Mouse (Mus musculus) adrenal gland, adult 18-20 months (tissue): ENCODE data around the gene Snrpc. TPM values are rescaled to one million over a fixed set of nuclear protein-coding genes. Genes with fewer than 3 reads are reported as not detected.
"Not testable (repeated sequence)": the region's sequence is repeated elsewhere in the genome, so short reads cannot be mapped to it uniquely, and the experiment has no call there.

Source experiments
- DNase-seq, 2 experiments: peaks; one replicate each; pipeline ENCODE4 v3.0.0; 2021 to 2022; ENCODE audit warnings: low spot score in 2 of 2
- long read RNA-seq, 2 experiments: library from polyadenylated mRNA; stranded (forward); transcript quantifications; one replicate each; pipeline ENCODE4 v2.0.0; 2021
- total RNA-seq, 2 experiments: library from RNA; stranded (reverse); gene quantifications; 1 replicate in 1 of 2; 2 replicates in 1 of 2; pipeline ENCODE4 v1.2.3; 2021

Gene Snrpc
- 10 to 100 TPM; 66.1 to 66.6 TPM for total RNA-seq
- long read RNA-seq, experiment 1, transcript Snrpc-201 (6 exons, 758 nt): major isoform, 15 of 16 reads
- long read RNA-seq, experiment 1, partial matches to known transcripts: 0 of 16 reads
- long read RNA-seq, experiment 1, other reads (novel, unspliced or antisense): 1 of 16 reads
- long read RNA-seq, experiment 2, transcript Snrpc-201 (6 exons, 758 nt): major isoform, 37 of 39 reads
- long read RNA-seq, experiment 2, partial matches to known transcripts: 0 of 39 reads
- long read RNA-seq, experiment 2, other reads (novel, unspliced or antisense): 2 of 39 reads

DNA sequence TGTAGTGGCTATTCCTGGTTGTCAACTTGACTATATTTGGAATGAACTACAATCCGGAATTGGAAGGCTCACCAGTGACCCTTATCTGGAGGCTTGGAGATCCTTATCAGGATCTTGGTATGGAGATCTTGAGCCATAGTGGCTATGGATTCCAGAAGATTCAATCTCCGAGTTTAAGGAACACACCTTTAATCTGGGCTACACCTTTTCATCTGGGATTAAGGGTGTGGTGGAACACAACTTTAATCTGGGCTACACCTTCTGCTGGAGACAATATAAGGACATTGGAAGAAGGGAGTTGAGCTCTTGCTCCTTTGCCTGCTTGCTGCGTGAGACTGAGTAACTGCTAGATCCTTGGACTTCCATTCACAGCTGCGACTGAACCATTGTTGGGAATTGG, at the start of gene Snrpc:
Gene Snrpc (plus strand): TSS at position 301 of the 400 bp plus-strand sequence.
- not testable (repeated sequence) for DNase-seq

DNA sequence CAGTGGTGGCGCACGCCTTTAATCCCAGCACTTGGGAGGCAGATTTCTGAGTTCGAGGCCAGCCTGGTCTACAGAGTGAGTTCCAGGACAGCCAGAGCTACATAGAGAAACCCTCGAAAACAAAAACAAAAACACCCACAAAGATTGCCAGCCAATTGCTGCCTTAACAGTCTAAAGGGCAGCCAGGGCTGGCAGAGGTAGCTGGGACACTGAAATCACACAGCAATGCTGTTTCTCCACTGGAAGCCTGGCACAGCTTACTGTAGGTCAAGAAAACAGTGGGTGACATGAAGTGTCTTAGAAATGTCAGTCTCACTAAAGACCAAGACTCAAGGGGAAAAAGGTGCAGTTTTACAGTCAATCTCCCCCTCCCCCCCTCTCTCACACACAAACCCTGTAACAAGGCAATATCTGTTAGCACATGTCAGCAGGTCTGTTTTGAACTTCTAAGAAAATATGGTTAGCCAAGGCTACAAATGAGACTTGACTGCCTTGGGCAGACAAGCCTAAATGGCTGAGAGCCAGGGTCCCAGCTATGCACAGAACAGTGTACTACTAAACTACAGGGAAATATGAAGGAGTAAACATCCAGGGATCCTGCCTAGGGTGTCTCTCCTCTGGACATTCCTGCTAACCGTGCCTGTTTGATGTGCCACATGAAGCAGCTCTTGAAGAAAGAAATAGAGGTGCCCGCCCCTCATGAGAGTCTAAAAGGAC, 49.3 kb upstream of the Snrpc start:
- DNase-seq: no peak

DNA sequence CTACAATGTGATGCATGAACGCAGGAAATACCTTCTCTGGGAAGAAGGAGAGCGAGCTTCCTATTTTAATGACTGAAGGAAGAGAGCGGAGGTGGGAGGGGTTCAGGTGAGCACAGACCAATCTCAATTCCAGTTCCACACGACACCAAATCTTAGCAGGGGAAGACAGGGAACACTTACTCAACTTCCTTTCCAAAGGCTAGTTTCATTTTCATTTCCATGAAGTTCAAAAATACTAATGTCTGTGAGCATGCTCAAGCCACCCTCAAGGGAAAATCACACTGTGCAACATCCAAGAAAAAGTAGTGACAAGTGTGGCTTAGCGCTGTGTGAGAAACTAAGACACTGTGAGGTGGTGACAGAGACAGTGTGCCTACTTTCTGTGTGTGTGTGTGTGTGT, 47.9 kb upstream of the Snrpc start:
- no peak for DNase-seq

DNA sequence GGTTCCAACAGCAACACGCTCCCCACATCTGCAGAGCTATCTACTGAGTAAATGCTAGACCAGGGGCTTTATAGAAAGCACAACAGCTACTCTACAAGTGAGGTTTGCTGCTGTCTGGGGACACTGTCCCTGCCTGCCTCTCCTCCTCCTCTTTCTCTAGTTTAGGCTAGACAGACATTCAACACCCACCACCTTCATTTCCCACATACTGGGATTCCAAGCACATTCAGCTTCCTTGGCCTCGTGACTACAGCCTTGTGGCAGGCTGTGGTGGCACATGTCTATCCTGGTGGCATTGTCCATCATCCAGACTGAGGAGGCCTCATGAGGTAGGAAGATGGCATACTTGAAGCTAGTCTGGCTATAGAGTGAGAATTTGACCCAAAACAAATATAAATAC, 47.0 kb upstream of the Snrpc start:
- no peak for DNase-seq

DNA sequence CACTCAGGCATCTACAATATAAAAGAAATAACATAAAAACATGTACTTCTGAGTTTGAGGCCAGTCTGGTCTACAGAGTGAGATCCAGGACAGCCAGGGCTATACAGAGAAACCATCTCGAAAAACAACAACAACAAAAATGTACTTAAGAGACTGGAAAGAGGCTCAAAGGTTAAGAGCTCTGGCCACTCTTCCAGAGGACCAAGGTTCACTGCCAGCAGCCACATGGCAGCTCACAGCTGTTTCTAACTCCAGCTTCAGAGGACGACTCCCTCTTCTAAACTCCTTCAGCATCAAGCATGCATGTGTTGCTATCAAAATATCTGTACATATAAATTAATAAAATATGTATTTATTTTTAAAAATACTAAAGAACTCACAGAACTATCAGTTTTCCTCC, 46.4 kb upstream of the Snrpc start:
- no peak for DNase-seq

DNA sequence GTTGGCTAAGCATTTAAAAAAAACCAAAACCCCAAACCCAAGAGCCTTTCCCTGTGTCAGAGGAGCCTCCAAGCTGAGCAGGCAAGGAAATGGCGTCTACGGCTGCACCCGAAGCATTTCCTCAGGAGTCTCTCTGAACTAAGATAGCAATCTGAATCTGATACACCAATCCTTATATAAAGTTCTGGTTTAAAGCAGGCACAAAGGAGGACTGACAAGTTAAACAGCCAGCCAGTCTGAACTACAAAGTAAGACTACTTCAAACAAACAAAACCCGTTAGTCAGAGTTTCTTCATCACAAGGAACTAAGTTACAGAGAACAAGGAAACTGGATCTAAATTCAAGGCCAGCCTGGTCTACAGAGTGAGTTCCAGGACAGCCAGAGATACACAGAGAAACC, 45.4 kb upstream of the Snrpc start:
- DNase-seq: no peak

DNA sequence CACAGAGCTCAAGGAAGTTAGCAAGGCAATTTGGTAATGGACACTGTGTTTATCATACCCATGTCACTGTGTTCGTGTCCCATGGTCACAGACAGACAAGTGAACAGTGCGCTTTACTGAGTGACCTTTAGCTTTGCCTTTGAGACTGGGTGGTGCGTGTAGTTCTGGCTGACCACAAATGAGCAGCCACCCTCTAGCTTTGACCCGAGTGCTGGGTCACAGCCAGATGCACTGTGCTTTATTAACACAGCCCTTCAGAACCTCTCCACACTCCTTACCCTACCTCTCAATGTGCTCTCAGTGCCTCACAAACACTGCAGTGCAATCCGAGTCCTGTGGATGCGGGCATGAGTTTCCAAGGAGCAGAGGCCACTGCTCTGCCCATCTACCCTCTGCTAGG, 44.8 kb upstream of the Snrpc start:
- no peak for DNase-seq

DNA sequence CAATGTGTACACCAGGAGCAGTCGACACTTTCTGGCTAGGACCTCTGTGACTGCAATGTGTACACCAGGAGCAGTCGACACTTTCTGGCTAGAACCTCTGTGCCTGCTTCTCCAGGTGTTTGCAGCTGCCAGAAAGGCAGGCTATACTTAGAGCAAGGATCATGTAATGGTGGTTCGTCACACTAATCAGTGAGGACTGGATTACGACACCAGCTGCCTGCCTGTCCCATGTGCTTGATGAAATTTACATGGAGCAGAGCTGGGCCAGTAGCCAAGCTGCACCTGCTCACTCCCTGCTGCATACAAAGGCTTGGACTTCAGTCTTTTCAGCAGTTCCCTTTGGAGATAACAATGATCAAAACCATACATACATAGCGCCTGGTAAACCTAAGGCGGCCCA, 41.2 kb upstream of the Snrpc start:
- no peak for DNase-seq

DNA sequence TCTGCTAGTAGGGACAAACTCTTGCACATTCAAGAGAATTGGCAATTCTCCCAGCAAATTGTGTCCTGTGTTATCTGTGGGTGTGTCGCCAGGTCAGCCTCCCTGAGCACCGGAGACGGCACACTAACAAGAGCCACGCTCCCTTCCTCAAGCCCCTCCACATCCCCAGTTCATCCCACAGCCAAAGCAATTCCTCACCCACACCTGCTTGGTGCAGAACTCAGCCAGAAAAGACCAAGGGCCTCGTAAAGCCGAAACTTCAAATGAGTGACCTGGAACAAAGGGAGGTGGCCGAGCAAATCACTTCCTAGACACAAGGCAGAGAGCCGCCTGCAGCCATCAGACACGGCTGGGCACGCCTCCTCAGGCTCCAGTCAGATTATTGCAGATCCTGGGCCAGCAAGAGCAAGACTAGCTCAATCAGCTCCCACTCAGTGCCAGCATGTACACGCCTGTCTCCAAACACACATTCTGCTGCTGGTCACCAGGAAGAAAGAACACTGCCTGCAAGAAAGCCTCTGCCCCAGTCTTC, 40.5 kb upstream of the Snrpc start:
- DNase-seq: no peak

DNA sequence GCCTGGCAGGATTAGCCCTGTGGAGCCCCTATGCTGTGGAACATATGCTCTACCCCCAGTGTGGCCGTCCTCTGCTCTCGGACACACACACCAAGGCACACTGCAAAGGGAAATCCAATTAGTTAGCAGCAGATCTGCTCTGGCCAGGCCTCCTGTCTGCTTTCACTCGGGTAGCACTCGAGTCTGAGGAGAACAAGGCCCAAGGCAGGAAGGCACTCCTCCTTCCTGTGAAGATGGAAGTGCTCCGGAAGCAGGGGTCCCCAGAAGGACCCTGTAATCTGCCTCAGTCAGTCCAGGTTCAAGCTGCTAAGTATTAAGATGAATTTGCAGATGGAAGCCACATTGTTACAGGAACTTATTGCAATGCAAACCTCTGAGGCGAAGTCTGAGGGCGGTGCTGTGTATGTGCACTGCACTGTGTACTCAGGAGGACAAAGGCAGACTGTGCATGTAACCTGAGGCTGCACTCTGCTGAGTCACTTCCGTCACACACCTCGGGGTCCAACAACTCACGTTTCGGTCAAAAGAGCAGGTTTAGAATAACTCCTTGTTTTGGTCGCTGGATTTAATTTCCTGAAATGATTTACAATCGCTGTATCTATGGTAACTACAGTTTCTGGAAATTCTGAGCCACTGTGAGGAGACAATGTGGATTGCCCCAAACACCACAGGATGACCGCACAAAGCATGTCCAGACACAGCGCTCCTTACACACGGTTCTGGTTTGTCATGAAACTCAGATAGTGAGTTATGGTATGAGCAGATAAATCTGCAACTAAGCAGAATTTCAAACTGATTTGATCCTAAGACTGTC, 38.0 kb upstream of the Snrpc start:
- no peak for DNase-seq

DNA sequence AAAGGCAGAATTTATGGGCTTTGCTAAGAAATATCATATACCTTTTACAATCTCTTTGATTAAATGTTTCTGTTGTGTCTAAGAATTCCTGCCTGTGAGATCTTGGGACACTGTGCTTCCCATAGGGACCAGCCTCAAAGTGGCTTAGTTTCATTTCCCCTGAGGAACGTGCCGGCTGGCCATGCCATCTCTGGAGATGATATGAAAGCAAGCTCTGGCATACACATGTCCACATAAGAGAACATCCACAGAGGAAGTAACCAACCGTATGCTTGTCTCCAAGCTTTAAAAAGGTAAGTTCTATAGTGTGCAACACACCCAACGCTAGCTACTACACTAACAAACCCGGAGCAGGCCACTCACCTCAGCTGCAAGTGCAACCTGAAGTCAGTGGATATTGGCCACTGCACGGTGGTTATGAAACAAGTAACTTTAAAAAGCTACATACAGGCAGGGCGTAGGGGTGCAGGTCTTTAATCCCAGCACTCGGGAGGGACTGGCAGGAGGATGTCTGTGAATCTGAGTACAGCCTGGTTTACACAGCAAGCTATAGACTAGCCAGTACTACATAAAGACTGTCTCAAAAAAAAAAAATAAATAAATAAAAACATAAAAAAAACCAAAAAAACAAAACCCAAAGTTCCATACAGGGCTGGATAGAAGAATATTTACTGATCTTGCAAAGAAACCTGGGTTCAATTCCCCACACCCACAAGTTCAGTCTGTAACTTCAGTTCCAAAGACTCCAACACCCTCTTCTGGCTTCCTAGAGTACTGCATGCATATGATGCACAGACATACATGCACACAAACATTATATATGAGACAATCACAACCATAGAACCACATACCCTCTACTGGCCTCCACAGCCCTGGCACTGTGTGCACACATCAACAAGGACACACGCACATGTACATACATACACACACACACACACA, 37.0 kb upstream of the Snrpc start:
- DNase-seq: no peak

DNA sequence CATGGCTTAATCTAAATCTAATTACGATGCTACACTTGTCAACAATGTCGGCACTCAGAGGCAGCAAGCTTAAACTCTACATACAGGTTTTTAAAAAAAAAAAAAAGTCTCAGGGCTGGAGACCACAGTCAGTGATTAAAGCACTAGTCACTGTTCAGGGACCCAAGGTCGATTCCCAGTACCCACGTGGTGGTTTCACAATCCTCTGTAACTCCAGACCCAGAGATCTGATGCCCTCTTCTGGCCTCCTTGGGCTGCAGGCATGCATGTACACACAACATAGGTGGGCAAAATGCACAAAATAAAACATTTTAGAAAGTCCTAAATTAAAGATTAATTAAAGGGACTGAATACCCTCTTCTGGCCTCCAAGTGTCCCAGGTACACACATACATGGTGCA, 34.2 kb upstream of the Snrpc start:
- no peak for DNase-seq

DNA sequence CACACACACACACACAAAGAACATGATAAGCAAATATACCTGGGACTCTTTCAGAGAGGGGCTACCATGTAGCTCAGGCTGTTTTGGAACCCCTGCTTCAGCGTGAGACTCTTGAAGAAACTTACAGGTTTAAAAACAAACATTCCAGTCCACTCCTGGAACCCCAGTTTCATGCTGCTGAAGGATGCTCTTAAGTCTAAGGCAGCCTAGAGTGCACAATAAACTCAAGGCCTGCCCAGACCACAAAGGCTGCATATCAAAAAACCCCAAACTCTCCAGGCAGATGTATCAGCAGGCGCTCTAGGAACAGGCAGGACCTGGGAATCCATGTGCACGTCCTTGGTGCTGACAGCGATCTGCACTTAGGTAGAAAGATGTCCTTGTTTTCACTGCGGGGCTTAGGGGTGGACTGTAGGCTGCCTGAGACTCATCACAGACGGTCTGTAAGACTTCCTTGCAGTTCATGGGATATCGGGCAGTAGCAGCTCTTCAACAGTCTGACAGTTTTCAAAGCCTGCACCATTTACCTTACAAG, 33.7 kb upstream of the Snrpc start:
- no peak for DNase-seq

DNA sequence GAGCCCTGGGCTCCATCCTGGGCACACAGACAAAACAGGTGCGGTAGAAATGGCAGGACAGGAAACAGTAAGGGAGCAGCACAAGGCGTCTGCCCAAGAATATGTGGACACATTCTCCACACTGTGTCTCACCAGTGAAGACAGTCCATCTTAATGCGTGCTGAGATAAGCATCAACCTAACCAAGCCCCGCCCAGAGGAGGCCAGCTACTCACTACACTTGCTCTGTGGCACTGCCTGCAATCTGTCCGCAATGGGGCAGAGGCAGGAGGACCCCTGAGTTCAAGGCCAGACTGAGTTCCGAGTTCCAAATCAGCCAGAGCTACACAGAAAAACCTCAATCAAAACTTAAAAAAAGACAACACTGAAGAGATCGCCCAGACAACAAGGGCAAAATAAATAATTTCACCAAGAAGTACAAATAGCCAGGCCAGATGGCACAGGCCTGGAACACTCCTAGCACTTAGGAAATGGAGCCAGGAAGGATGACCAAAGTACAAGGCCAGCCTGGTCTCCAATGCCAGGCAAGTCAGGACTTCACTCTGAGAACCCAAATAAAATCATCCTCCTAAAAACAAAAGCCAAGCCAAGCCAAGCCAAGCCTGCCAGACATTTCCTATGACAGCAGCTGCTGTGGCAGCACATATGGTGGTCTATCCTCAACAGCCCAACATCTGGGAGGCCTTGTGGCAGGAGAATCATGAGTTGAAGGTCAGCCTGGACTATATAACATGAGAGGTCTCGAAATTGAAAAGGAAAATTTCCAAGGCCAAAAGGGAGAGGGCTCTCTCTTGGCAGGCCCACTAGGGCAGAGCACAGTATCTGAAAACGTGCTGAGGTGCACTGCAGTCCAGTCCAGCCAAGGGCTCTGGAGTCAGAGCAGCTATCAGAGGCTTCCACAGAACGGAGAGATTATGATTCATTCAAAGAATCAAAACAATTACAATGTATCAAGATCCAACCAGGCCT, 32.9 kb upstream of the Snrpc start:
- DNase-seq: no peak

DNA sequence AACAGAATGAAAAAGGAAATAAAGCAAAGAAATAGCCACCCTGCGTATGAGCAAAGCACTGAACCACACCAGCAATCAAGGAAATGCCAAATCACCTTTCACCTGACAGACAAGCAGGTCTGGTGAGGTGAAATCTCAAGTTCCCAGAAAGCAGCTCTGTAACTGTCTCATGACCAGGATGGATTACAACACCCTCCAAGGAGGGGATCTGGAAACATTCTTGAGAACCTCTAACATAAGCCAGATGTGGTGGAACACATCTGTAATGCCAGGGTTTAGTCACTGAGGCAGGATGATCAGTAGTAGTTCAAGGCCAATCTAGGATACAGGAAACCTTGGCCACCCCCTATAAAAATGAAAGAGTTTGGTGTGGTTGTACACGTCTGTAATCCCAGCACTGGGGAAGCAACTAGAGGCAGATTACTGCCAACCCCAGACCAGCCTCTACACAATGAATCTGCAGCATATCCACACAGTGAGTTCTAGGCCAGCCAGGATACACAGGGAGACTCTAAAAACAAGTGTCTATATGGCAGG, 30.3 kb upstream of the Snrpc start:
- no peak for DNase-seq

DNA sequence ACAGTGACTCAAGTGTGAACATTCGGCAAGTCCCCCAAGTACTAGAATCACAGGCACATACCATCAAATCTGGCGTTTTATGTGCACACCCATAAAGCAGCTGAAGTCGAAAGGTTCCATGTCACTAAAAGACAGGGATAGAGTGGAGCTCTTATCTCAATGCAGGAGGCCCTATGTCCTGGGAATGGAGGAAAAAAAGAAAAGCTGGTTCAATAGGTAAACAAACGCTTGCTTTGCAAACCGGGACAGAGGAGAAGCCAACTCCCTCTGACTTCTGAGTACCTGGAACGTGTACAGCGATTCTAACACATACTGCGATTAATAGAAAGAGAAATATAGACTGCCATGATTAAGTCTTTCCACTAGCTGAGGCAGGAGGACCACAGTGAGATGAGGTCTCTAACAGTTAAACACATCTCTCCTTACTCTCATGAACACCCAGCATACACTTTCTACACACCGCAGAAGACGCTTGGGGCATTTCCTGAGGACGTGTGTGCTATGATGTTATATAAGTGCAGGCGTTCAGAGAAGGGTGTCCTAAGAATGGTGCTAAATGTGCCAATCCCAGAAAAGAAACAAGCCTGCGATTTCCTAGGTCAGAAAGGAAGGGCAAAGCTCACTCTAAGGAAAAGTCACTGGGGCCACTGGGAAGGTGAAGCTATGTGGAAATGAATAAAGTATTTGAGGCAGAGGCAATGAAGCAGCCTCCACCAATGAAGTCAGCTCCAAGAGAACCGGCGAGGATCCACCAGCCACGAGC, 27.2 kb upstream of the Snrpc start:
- no peak for DNase-seq

DNA sequence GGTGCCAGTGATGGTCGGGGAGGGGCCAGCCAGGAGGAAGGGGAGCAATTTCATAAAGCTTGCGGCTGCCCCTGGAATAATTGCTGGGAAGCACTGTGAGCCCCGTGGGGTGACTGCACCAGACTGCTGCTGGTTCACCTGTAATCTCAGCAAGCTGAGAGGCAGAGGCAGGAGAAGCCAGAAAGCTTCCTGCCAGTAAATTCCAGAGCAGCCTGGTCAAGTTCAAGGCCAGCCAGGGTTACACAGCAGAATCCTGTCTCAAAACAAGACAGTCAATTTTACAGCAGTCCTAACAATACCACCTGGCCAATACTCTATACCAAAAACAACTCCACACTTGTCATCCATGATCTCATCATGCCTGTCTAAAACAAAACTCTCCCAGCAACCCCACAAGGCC, 26.0 kb upstream of the Snrpc start:
- no peak for DNase-seq

DNA sequence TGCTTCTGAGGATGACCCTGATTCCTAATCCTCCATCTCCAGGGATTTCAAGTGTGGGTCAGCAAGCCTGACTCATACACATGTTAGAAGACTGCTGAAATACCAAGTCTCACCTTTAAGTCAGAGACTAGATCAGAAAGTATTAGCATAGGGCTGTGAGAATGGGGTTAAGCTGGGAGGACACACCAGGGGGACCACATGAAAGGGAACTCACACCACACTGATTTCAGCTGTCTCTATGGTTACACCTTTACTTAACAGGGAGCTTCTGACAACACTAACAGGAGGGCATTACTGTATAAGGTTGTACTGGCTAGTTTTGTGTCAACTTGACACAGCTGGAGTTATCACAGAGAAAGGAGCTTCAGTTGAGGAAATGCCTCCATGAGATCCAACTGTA, 23.3 kb upstream of the Snrpc start:
- DNase-seq: no peak
